Mouse (Mus musculus) MEL (cell line): ENCODE measurements around the gene Camk1d. TPM values are rescaled to one million over a fixed set of nuclear protein-coding genes. Genes with fewer than 3 reads are reported as not detected.

Experiments
- DNase-seq: peaks from one replicate; pipeline ENCODE4 v3.0.0; 2011; ENCODE audit warnings: low read depth, low spot score
- H3K27ac ChIP-seq: 2 replicates; pipeline ENCODE4 v1.5.1; 2012; ENCODE audit warnings: low read depth, mild to moderate bottlenecking, control low read depth, low read length, moderate library complexity; ENCODE audit not compliant: control insufficient read depth
- H3K27me3 ChIP-seq, 2 experiments: fragments of 150-350 bp in 1 of 2; sonication (generic) in 1 of 2; 2 replicates each; pipeline ENCODE4 v1.6.1; 2012; ENCODE audit warnings: low read length in 2 of 2, mild to moderate bottlenecking in 2 of 2, improper control_type of control experiment in 1 of 2, moderate library complexity in 1 of 2; ENCODE audit not compliant: insufficient read depth in 2 of 2, control insufficient read depth in 1 of 2
- H3K36me3 ChIP-seq, 2 experiments: 2 replicates each; pipeline ENCODE4 v1.6.1; 2012 to 2014; ENCODE audit warnings: low read length in 2 of 2, improper control_type of control experiment in 1 of 2, inconsistent platforms in 1 of 2, mild to moderate bottlenecking in 1 of 2; ENCODE audit not compliant: insufficient read depth in 2 of 2, control insufficient read depth in 1 of 2
- H3K4me1 ChIP-seq, 2 experiments: fragments of 150-350 bp in 1 of 2; sonication (generic) in 1 of 2; 2 replicates each; pipeline ENCODE4 v1.6.1; 2012; ENCODE audit warnings: low read length in 2 of 2, improper control_type of control experiment in 1 of 2, mild to moderate bottlenecking in 1 of 2; ENCODE audit not compliant: insufficient read depth in 2 of 2, control insufficient read depth in 1 of 2
- H3K4me3 ChIP-seq, 2 experiments: fragments of 150-350 bp in 1 of 2; sonication (generic) in 1 of 2; 2 replicates each; pipeline ENCODE4 v1.5.1; 2012; ENCODE audit warnings: low read depth in 2 of 2, low read length in 2 of 2, mild to moderate bottlenecking in 2 of 2, moderate library complexity in 2 of 2, control low read depth in 1 of 2, improper control_type of control experiment in 1 of 2; ENCODE audit not compliant: control insufficient read depth in 1 of 2, insufficient read depth in 1 of 2
- H3K79me2 ChIP-seq: 2 replicates; pipeline ENCODE4 v1.6.1; 2012; ENCODE audit warnings: mild to moderate bottlenecking, low read length, moderate library complexity; ENCODE audit not compliant: control insufficient read depth, poor library complexity, insufficient read depth
- H3K9ac ChIP-seq: 2 replicates; pipeline ENCODE4 v1.6.1; 2012; ENCODE audit warnings: low read depth, mild to moderate bottlenecking, control low read depth, low read length, moderate library complexity; ENCODE audit not compliant: control insufficient read depth, poor library complexity, severe bottlenecking
- H3K9me3 ChIP-seq: fragments of 150-350 bp; sonication (generic); replicated peaks from 2 replicates; pipeline ENCODE4 v1.6.1; 2012; ENCODE audit warnings: mild to moderate bottlenecking, low read length, improper control_type of control experiment, moderate library complexity; ENCODE audit not compliant: insufficient read depth
- BHLHE40 ChIP-seq: IDR thresholded peaks from 2 replicates; pipeline ENCODE4 v1.6.1; 2012; ENCODE audit warnings: low read depth, mild to moderate bottlenecking, inconsistent platforms, low read length, improper control_type of control experiment, borderline replicate concordance
- ELF1 ChIP-seq: IDR thresholded peaks from 2 replicates; pipeline ENCODE4 v1.6.1; 2014; ENCODE audit warnings: low read depth, mild to moderate bottlenecking, inconsistent platforms, low read length, improper control_type of control experiment, moderate library complexity
- ETS1 ChIP-seq: IDR thresholded peaks from 2 replicates; pipeline ENCODE4 v1.6.1; 2012; ENCODE audit warnings: low read depth, mild to moderate bottlenecking, inconsistent platforms, low read length, improper control_type of control experiment, moderate library complexity
- GABPA ChIP-seq: IDR thresholded peaks from 2 replicates; pipeline ENCODE4 v1.6.1; 2012; ENCODE audit warnings: low read depth, mild to moderate bottlenecking, inconsistent platforms, low read length, improper control_type of control experiment, moderate library complexity
- GATA1 ChIP-seq: IDR thresholded peaks from 2 replicates; pipeline ENCODE4 v1.6.1; 2011; ENCODE audit warnings: low read depth, low read length, improper control_type of control experiment
- JUND ChIP-seq: IDR thresholded peaks from 2 replicates; pipeline ENCODE4 v1.6.1; 2011; ENCODE audit warnings: low read depth, mild to moderate bottlenecking, improper control_type of control experiment, low read length
- KAT2A ChIP-seq: conservative IDR thresholded peaks from 2 replicates; pipeline ENCODE4 v1.6.1; 2012; ENCODE audit warnings: low read depth, low read length, improper control_type of control experiment, inconsistent platforms
- MAX ChIP-seq: IDR thresholded peaks from 2 replicates; pipeline ENCODE4 v1.6.1; 2011; ENCODE audit warnings: low read length, improper control_type of control experiment
- MEF2A ChIP-seq: IDR thresholded peaks from 2 replicates; pipeline ENCODE4 v1.6.1; 2014; ENCODE audit warnings: low read depth, mild to moderate bottlenecking, inconsistent platforms, low read length, improper control_type of control experiment; ENCODE audit not compliant: poor library complexity, insufficient replicate concordance, severe bottlenecking; ENCODE audit errors: extremely low read depth
- NRF1 ChIP-seq: IDR thresholded peaks from 2 replicates; pipeline ENCODE4 v1.6.1; 2014; ENCODE audit warnings: low read depth, mild to moderate bottlenecking, inconsistent platforms, low read length, improper control_type of control experiment, moderate library complexity; ENCODE audit not compliant: poor library complexity, insufficient read depth, severe bottlenecking
- POLR2A ChIP-seq, 2 experiments: IDR thresholded peaks; 2 replicates each; pipeline ENCODE4 v1.6.1; 2011 to 2012; ENCODE audit warnings: low read length in 2 of 2, mild to moderate bottlenecking in 2 of 2, control low read depth in 1 of 2, improper control_type of control experiment in 1 of 2, low read depth in 1 of 2, moderate library complexity in 1 of 2; ENCODE audit not compliant: control insufficient read depth in 1 of 2, insufficient read depth in 1 of 2, poor library complexity in 1 of 2
- POLR2AphosphoS2 ChIP-seq: IDR thresholded peaks from 2 replicates; pipeline ENCODE4 v1.6.1; 2011; ENCODE audit warnings: low read length, improper control_type of control experiment
- TCF12 ChIP-seq: IDR thresholded peaks from 2 replicates; pipeline ENCODE4 v1.6.1; 2014; ENCODE audit warnings: low read depth, mild to moderate bottlenecking, inconsistent platforms, low read length, improper control_type of control experiment, moderate library complexity
- ZC3H11A ChIP-seq: IDR thresholded peaks from 2 replicates; pipeline ENCODE4 v1.6.1; 2012; ENCODE audit warnings: low read depth, mild to moderate bottlenecking, inconsistent platforms, low read length, improper control_type of control experiment
- ZKSCAN1 ChIP-seq: IDR thresholded peaks from 2 replicates; pipeline ENCODE4 v1.6.1; 2012; ENCODE audit warnings: low read depth, mild to moderate bottlenecking, inconsistent platforms, low read length, improper control_type of control experiment, moderate library complexity
- ZMIZ1 ChIP-seq: IDR thresholded peaks from 2 replicates; pipeline ENCODE4 v1.6.1; 2012; ENCODE audit warnings: low read depth, mild to moderate bottlenecking, inconsistent platforms, low read length, improper control_type of control experiment, moderate library complexity
- polyA plus RNA-seq, 2 experiments: library from polyadenylated mRNA; stranded (reverse) in 1 of 2; unstranded in 1 of 2; fragments of >175 nt in 1 of 2; fragments of >200 nt in 1 of 2; gene quantifications; 2 replicates each; pipeline versions ENCODE4 v1.2.1 to v1.2.4; 2012; ENCODE audit warnings: low replicate concordance in 2 of 2, low read depth in 1 of 2; ENCODE audit not compliant: insufficient read length in 2 of 2, insufficient read depth in 1 of 2, missing spikeins in 1 of 2
- total RNA-seq: library from RNA; depleted of rRNA; stranded (reverse); fragments of 300-350 nt; gene quantifications from 2 replicates; pipeline ENCODE4 v1.2.3, GENCODE M21; 2012

Gene Camk1d
- total and polyA plus RNA-seq, 3 experiments: 2.9 to 4.4 TPM; not detected in 1

DNA sequence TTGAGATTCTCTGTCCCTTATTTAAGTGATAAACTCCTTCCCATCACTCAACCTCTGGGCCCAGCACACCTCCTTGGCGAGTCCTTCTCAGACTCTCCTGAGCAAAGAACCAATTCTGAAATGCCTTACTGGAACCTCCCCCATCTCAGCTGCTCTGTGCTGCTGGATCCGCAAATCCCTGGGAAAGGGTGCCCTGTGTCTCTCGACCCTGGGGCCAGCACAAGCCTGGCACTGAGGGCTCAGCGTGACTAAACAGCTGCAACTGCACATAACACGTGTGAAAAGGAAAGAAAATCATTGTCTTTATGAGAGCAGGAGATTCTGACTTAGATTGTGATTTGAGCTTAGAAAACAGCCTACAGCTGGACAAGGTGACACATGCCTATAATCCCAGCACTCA, 52.4 kb downstream of the Camk1d start:
- no peak overlapping the region for H3K9ac ChIP-seq
- no peak overlapping the region for H3K4me3 ChIP-seq
- no peak for DNase-seq
- H3K79me2 ChIP-seq: no peaks in the 10 kb centered on the region
- H3K36me3 ChIP-seq: no peaks in the 10 kb centered on the region
- H3K27ac ChIP-seq: no peak overlapping the region
- H3K9me3 ChIP-seq: no peaks in the 10 kb centered on the region
- TF ChIP-seq POLR2AphosphoS2 (no peak), BHLHE40 (no peak), JUND (no peak), ETS1 (no peak)
- no peaks in the 10 kb centered on the region for H3K27me3 ChIP-seq
- no peaks in the 10 kb centered on the region for H3K4me1 ChIP-seq

DNA sequence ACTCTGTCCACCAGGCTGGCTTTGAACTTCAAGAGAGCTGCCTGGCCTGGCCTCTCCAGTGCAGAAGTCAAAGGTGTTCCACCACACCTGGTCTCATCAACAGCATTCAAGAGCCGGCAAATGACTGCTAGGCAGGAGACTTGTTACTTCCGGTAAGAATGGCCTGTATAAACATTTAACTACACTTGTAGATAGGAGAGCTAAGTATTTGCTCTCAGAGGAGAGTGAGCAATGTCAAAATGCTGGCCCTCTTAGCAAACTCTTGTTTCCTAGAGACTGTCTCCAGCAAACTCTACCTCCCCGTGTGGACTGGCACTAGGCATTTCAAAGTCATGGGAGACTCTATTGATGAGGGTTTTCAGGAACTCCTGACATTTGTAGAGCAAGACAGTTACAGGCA, 56.3 kb downstream of the Camk1d start:
- H3K9me3 ChIP-seq: no peaks in the 10 kb centered on the region
- H3K79me2 ChIP-seq: no peaks in the 10 kb centered on the region
- H3K27me3 ChIP-seq: no peaks in the 10 kb centered on the region
- H3K27ac ChIP-seq: no peak overlapping the region
- no peak for DNase-seq
- TF ChIP-seq MEF2A: no peak
- no peak for TF ChIP-seq ZKSCAN1
- TF ChIP-seq POLR2AphosphoS2: no peak
- TF ChIP-seq POLR2A (IDR thresholded peaks at IDR 0.05; ENCODE audit: control insufficient read depth in 1 of 2, insufficient read depth in 1 of 2, low read depth in 1 of 2, low read length in 2 of 2, poor library complexity in 1 of 2): no peak
- TF ChIP-seq ZC3H11A: no peak
- H3K36me3 ChIP-seq: no peaks in the 10 kb centered on the region
- H3K9ac ChIP-seq: no peak overlapping the region
- no peaks in the 10 kb centered on the region for H3K4me1 ChIP-seq
- H3K4me3 ChIP-seq: no peak overlapping the region

DNA sequence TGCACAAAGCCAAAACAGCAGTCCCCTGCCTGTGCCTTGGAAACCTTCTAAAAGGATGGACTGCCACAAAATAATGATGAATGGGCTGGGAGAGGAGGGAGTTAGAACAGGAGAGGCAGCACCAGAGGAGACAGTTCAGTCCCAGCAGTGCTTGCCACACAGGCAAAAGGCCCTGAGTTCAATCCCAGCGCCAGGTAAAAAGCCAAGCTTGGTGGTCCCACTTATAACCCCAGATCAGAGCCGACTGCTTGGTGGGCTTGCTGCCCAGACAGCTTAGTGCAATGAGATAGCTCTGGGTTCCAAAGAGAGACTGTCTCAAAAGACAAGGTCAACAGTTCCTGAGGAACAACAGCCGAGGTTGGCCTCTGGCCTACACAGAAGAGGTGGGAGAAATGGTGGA, 58.0 kb downstream of the Camk1d start:
- Histone ChIP-seq H3K9ac (no peak overlapping the region), H3K4me3 (no peak overlapping the region), H3K79me2 (no peaks in the 10 kb centered on the region), H3K9me3 (no peaks in the 10 kb centered on the region), H3K27ac (no peak overlapping the region), H3K4me1 (no peaks in the 10 kb centered on the region; a peak in 2 of 4 replicates), H3K27me3 (no peaks in the 10 kb centered on the region), H3K36me3 (no peaks in the 10 kb centered on the region)
- DNase-seq: no peak
- TF ChIP-seq NRF1 (no peak), POLR2A (IDR thresholded peaks at IDR 0.05; ENCODE audit: control insufficient read depth in 1 of 2, insufficient read depth in 1 of 2, low read depth in 1 of 2, low read length in 2 of 2, poor library complexity in 1 of 2) (no peak), MAX (no peak), GATA1 (no peak), TCF12 (no peak), GABPA (no peak), ZMIZ1 (no peak), KAT2A (no peak), ELF1 (no peak)
